Mouse (Mus musculus) thymus, adult 2 months (tissue): ENCODE measurements at regions not wholly inside any gene's neighbourhood (a gene's known extent, or its start where the extent isn't known, plus 50 kb on each side); places are given as distances from the start of the nearest gene placed in this dataset.

Experiments
- DNase-seq: peaks from one replicate; pipeline ENCODE4 v3.0.0; 2021
- H3K27ac ChIP-seq: fragments of 200-500 bp; 2 replicates; pipeline ENCODE4 v1.5.1; 2012; ENCODE audit warnings: low read length, control low read depth; ENCODE audit not compliant: control insufficient read depth, insufficient read depth
- H3K27me3 ChIP-seq: fragments of 200-500 bp; 2 replicates; pipeline ENCODE4 v1.6.1; 2012; ENCODE audit warnings: mild to moderate bottlenecking, low read length, moderate library complexity, mixed read lengths; ENCODE audit not compliant: control insufficient read depth, insufficient read depth
- H3K36me3 ChIP-seq: fragments of 200-500 bp; 2 replicates; pipeline ENCODE4 v1.6.1; 2012; ENCODE audit warnings: mild to moderate bottlenecking, low read length, moderate library complexity; ENCODE audit not compliant: control insufficient read depth, insufficient read depth
- H3K4me1 ChIP-seq: fragments of 200-500 bp; replicated peaks from 2 replicates; pipeline ENCODE4 v1.6.1; 2012; ENCODE audit warnings: low read length; ENCODE audit not compliant: control insufficient read depth, insufficient read depth
- H3K4me3 ChIP-seq: fragments of 200-500 bp; 2 replicates; pipeline ENCODE4 v1.5.1; 2012; ENCODE audit warnings: mild to moderate bottlenecking, low read length, control low read depth, moderate library complexity; ENCODE audit not compliant: control insufficient read depth, insufficient read depth
- CTCF ChIP-seq: fragments of 200-500 bp; IDR thresholded peaks from 2 replicates; pipeline ENCODE4 v1.5.1; 2012; ENCODE audit warnings: mild to moderate bottlenecking, control low read depth, low read length, moderate library complexity, borderline replicate concordance; ENCODE audit not compliant: control insufficient read depth, poor library complexity, insufficient read depth; ENCODE audit errors: extremely low read depth
- POLR2A ChIP-seq: fragments of 200-500 bp; IDR thresholded peaks from 2 replicates; pipeline ENCODE4 v1.6.1; 2012; ENCODE audit warnings: mild to moderate bottlenecking, low read length, control low read depth, moderate library complexity; ENCODE audit not compliant: control insufficient read depth, poor library complexity, insufficient read depth; ENCODE audit errors: extremely low read depth
- WGBS: fragments of 180-500 bp; shearing (Covaris S2); methylation state at CpG from one replicate; pipeline ENCODE4 v1.1.7; 2018; 5-methylcytosine and 5-hydroxymethylcytosine counted together

DNA sequence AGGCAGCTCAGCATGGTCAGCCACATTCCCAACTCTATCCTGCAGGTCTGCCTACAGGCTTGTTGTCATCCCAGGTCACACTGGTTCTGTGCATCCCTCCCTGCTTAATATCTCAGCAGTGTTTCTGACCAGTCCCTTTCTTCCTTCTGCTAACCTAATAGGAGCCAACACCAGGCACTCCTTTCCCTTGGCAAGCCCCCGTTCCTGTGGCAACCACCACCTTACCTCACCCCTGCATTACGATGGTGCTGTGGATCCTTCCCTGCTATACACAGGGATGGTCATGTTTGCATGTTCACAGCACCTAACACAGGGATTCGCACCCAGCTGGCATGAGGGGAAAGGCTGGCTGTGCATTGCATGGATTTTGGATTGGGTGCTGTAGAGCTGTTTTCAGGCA, 50.8 kb upstream of the Arhgap20 start:
- DNase-seq = no peak
- H3K36me3 ChIP-seq = no peaks in the 10 kb centered on the region
- TF ChIP-seq CTCF (no peak), POLR2A (no peak)
- H3K27me3 ChIP-seq = no peaks in the 10 kb centered on the region
- H3K4me3 ChIP-seq = no peak overlapping the region
- 86% methylated on average over 3 of the region's 3 CpGs for WGBS
- H3K4me1 ChIP-seq = no peaks in the 10 kb centered on the region
- no peak overlapping the region for H3K27ac ChIP-seq
